Mouse (Mus musculus) gastrocnemius, adult 2 months (tissue): ENCODE results near the gene Rbm33. TPM values are rescaled to one million over a fixed set of nuclear protein-coding genes. Genes with fewer than 3 reads are reported as not detected.

Experiments used
- DNase-seq: peaks from one replicate; pipeline ENCODE4 v3.0.0; 2022
- H3K27ac ChIP-seq: fragments of 200-600 bp; 2 replicates; pipeline ENCODE4 v1.8.1; 2022; ENCODE audit warnings: mild to moderate bottlenecking
- H3K4me3 ChIP-seq: fragments of 200-600 bp; 2 replicates; pipeline ENCODE4 v1.8.1; 2022; ENCODE audit warnings: mild to moderate bottlenecking, moderate library complexity
- CTCF ChIP-seq: fragments of 200-600 bp; IDR thresholded peaks from 2 replicates; pipeline ENCODE4 v1.8.1; 2022; ENCODE audit warnings: antibody characterized with exemption, mild to moderate bottlenecking, moderate library complexity
- intact Hi-C: fragments of 180-260 bp; cut with DNase I; formaldehyde crosslinking; loops from one replicate; pipeline ENCODE4 v1.15.1; 2025
- total RNA-seq, 2 experiments: library from RNA; stranded (reverse); gene quantifications; 2 replicates each; pipeline ENCODE4 v1.2.3; 2021

Gene Rbm33
- total RNA-seq, 2 experiments from 2014 or later = 42.6 to 43.1 TPM

GRCm38 (mm10) chr5:28351857-28352513 is 35.1 kb downstream of the Rbm33 start:
- Histone ChIP-seq H3K4me3 (no peak overlapping the region), H3K27ac (no peak overlapping the region)
- intact Hi-C loops = no loop called here
- DNase-seq = no peak
- TF ChIP-seq CTCF = no peak

GRCm38 (mm10) chr5:28355614-28356013 is 38.7 kb downstream of the Rbm33 start:
- intact Hi-C loops = no loop called here
- no peak overlapping the region for H3K4me3 ChIP-seq
- H3K27ac ChIP-seq = no peak overlapping the region
- TF ChIP-seq CTCF = no peak
- no peak for DNase-seq

GRCm38 (mm10) chr5:28360745-28361144 is 43.8 kb downstream of the Rbm33 start:
- no peak overlapping the region for H3K27ac ChIP-seq
- no peak overlapping the region for H3K4me3 ChIP-seq
- no peak for TF ChIP-seq CTCF
- intact Hi-C loops = no loop called here
- no peak for DNase-seq

GRCm38 (mm10) chr5:28368056-28368455 is 51.1 kb downstream of the Rbm33 start:
- Histone ChIP-seq H3K27ac (no peak overlapping the region), H3K4me3 (no peak overlapping the region)
- no peak for TF ChIP-seq CTCF
- DNase-seq = no peak
- intact Hi-C loops = no loop called here

- intact Hi-C loops = loop anchor here (10.0 kb wide), 1 partner anchor 56 kb away; the partner anchor contains the start of gene Rbm33
- TF ChIP-seq CTCF = no peak
- no peak overlapping the region for H3K27ac ChIP-seq
- no peak for DNase-seq
- H3K4me3 ChIP-seq = no peak overlapping the region
Measured at GRCm38 (mm10) chr5:28370836-28371235, 53.9 kb downstream of the Rbm33 start.

GRCm38 (mm10) chr5:28372172-28372664 is 55.3 kb downstream of the Rbm33 start:
- no peak for DNase-seq
- H3K4me3 ChIP-seq = no peak overlapping the region
- intact Hi-C loops = loop anchor here (10.0 kb wide), 1 partner anchor 57 kb away; the partner anchor contains the start of gene Rbm33
- no peak overlapping the region for H3K27ac ChIP-seq
- no peak for TF ChIP-seq CTCF

GRCm38 (mm10) chr5:28373498-28374427 is 56.8 kb downstream of the Rbm33 start:
- no peak for DNase-seq
- intact Hi-C loops = loop anchor here (10.0 kb wide), 1 partner anchor 59 kb away; the partner anchor contains the start of gene Rbm33
- no peak overlapping the region for H3K27ac ChIP-seq
- TF ChIP-seq CTCF = no peak
- no peak overlapping the region for H3K4me3 ChIP-seq

GRCm38 (mm10) chr5:28377299-28377698 is 60.4 kb downstream of the Rbm33 start:
- intact Hi-C loops = loop anchor here (10.0 kb wide), 1 partner anchor 62 kb away; the partner anchor contains the start of gene Rbm33
- Histone ChIP-seq H3K27ac (no peak overlapping the region), H3K4me3 (no peak overlapping the region)
- TF ChIP-seq CTCF = no peak
- no peak for DNase-seq

GRCm38 (mm10) chr5:28382289-28382688 is 65.4 kb downstream of the Rbm33 start:
- intact Hi-C loops = no loop called here
- no peak overlapping the region for H3K4me3 ChIP-seq
- H3K27ac ChIP-seq = no peak overlapping the region
- TF ChIP-seq CTCF = no peak
- no peak for DNase-seq

- H3K4me3 ChIP-seq = no peak overlapping the region
- TF ChIP-seq CTCF = no peak
- intact Hi-C loops = no loop called here
- no peak overlapping the region for H3K27ac ChIP-seq
- DNase-seq = no peak
Measured at GRCm38 (mm10) chr5:28386783-28387182, 69.9 kb downstream of the Rbm33 start.

- intact Hi-C loops = loop anchor here (1.0 kb wide), 1 partner anchor 93 kb away; no protein-coding TSS in a partner anchor
- no peak overlapping the region for H3K4me3 ChIP-seq
- H3K27ac ChIP-seq = no peak overlapping the region
- TF ChIP-seq CTCF = no peak
- no peak for DNase-seq
Measured at GRCm38 (mm10) chr5:28387531-28388179, 70.7 kb downstream of the Rbm33 start.

GRCm38 (mm10) chr5:28388184-28388583 is 71.3 kb downstream of the Rbm33 start:
- TF ChIP-seq CTCF = peak; percentile 84
- H3K4me3 ChIP-seq = no peak overlapping the region
- peak; percentile 65 for DNase-seq
- intact Hi-C loops = loop anchor here (1.0 kb wide), 1 partner anchor 94 kb away; no protein-coding TSS in a partner anchor
- H3K27ac ChIP-seq = no peak overlapping the region
